Mouse (Mus musculus) urinary bladder, adult 18-20 months (tissue): ENCODE results near the gene Bach2.

Experiments
- DNase-seq, 2 experiments: peaks; one replicate each; pipeline ENCODE4 v3.0.0; 2022; ENCODE audit warnings: low spot score in 2 of 2, mixed read lengths in 2 of 2

Gene Bach2

GRCm38 (mm10) chr4:32389107-32389800, 150.7 kb downstream of the Bach2 start:
- no peak for DNase-seq

- no peak for DNase-seq
Observed at GRCm38 (mm10) chr4:32391260-32391659, 152.7 kb downstream of the Bach2 start.

GRCm38 (mm10) chr4:32393226-32393625, 154.6 kb downstream of the Bach2 start:
- DNase-seq: no peak

GRCm38 (mm10) chr4:32393951-32394350, 155.3 kb downstream of the Bach2 start:
- DNase-seq: no peak

GRCm38 (mm10) chr4:32394850-32395249, 156.2 kb downstream of the Bach2 start:
- DNase-seq: no peak

GRCm38 (mm10) chr4:32401459-32401858, 162.9 kb downstream of the Bach2 start:
- no peak for DNase-seq

GRCm38 (mm10) chr4:32403506-32403905, 164.9 kb downstream of the Bach2 start:
- no peak for DNase-seq

GRCm38 (mm10) chr4:32405149-32405882, 166.7 kb downstream of the Bach2 start:
- no peak for DNase-seq

GRCm38 (mm10) chr4:32405985-32406384, 167.4 kb downstream of the Bach2 start:
- no peak for DNase-seq

GRCm38 (mm10) chr4:32408535-32408934, 169.9 kb downstream of the Bach2 start:
- DNase-seq: no peak

- peak; percentile 30 to 34 for DNase-seq
Observed at GRCm38 (mm10) chr4:32409116-32409880, 170.7 kb downstream of the Bach2 start.

- no peak for DNase-seq
Observed at GRCm38 (mm10) chr4:32413063-32413462, 174.5 kb downstream of the Bach2 start.

GRCm38 (mm10) chr4:32413505-32413904, 174.9 kb downstream of the Bach2 start:
- DNase-seq: no peak

- DNase-seq: no peak
Observed at GRCm38 (mm10) chr4:32414959-32415358, 176.4 kb downstream of the Bach2 start.

- DNase-seq: no peak
Observed at GRCm38 (mm10) chr4:32417939-32418338, 179.3 kb downstream of the Bach2 start.

GRCm38 (mm10) chr4:32421570-32421969, 183.0 kb downstream of the Bach2 start:
- DNase-seq: no peak

- no peak for DNase-seq
Observed at GRCm38 (mm10) chr4:32422427-32422826, 183.8 kb downstream of the Bach2 start.

GRCm38 (mm10) chr4:32423667-32424066, 185.1 kb downstream of the Bach2 start:
- no peak for DNase-seq

- no peak for DNase-seq
Observed at GRCm38 (mm10) chr4:32424434-32424833, 185.8 kb downstream of the Bach2 start.

GRCm38 (mm10) chr4:32425060-32425459, 186.5 kb downstream of the Bach2 start:
- DNase-seq: no peak

GRCm38 (mm10) chr4:32425641-32426040, 187.0 kb downstream of the Bach2 start:
- DNase-seq: no peak

GRCm38 (mm10) chr4:32426779-32427577, 188.4 kb downstream of the Bach2 start:
- DNase-seq: no peak
